Mouse (Mus musculus): ENCODE measurements at regions not wholly inside any gene's neighbourhood (a gene's known extent, or its start where the extent isn't known, plus 50 kb on each side); places are given as distances from the start of the nearest gene placed in this dataset.
"Not testable (repeated sequence)": the region's sequence is repeated elsewhere in the genome, so short reads cannot be mapped to it uniquely, and the experiment has no call there.

DNA sequence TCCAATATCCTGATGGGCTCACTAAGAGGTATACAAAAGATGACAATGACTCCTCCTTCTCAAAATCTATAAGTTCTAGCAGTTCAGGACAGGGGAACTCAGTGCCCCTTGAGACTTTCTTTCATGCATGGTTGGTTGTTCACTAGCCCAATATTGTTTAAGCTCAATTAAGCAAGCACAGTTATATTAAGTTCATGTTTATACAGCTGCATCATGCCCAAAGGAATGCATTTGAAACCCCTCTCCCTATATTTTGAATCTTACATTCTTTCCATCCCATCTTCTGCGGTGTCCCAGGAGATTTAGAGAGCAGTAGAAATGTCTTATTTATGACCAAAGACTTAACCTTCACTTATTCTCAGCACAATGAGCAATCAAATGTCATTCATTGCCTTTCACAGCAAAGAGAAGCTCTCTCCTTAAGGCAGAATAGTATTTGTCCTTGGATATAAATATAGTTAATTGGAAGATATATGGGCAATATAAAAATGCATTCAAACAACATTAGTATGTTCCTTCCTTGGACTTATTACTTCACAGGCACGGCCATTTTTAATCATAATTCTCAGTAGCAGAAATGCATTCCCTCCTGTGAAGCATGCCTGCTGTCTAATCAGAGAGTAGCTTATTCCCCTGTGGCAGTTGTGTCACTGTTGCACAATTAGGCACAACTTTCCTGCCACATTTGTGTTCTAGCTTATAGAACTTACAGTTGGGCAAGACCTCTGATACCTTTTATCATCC lies 455.8 kb upstream of the N6amt1 start:
- DNase-seq (ENCODE audit: low spot score), result no peak

DNA sequence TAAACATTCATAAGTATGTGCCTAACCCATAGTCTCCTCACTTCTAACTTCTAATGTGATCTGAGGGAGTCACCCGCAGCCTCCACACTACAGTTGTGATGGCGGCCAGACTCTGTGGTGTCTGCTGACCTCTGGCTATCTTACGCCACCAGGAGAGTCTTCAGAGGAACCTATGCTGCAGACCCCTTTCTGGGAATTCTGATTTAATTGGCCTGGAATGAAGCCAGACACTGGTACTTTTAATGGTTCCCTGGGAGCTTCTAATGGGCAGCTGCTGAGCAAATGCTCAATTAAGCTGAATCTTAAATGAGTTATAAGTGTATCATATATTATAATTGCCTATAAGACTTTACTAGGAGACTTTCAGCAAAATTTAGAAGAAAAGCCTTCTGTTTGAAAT lies 459.0 kb upstream of the N6amt1 start:
- DNase-seq (ENCODE audit: low spot score), result no peak

- no peak for DNase-seq (ENCODE audit: low spot score)
Observed at GRCm38 (mm10) chr16:86894333-86894732, 459.7 kb upstream of the N6amt1 start.

GRCm38 (mm10) chr16:86888421-86888820 lies 465.6 kb upstream of the N6amt1 start:
- no peak for DNase-seq (ENCODE audit: low spot score)

DNA sequence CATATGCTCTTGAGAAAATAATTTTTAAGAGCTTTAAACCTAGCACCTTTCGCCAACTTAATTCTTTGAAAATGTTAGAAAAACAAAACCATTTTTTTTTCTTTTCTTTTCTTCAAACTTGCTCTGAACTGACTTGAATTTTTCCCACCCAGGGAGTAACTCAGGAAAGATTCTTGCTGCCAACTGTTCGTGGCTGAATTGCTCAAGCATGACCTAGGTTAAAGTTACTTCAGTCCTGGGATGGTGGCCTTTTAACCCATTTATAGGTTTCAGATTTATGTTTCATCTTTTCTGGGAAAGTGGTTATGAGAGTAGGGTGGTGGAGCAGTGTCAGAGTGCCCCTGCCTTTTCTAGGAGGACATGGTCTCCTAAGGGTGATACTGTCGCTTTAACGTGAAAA lies 466.4 kb upstream of the N6amt1 start:
- peak; percentile 53 for DNase-seq (ENCODE audit: low spot score)

- DNase-seq (ENCODE audit: low spot score), result no peak
Observed at GRCm38 (mm10) chr16:86883862-86884261, 470.1 kb upstream of the N6amt1 start.

DNA sequence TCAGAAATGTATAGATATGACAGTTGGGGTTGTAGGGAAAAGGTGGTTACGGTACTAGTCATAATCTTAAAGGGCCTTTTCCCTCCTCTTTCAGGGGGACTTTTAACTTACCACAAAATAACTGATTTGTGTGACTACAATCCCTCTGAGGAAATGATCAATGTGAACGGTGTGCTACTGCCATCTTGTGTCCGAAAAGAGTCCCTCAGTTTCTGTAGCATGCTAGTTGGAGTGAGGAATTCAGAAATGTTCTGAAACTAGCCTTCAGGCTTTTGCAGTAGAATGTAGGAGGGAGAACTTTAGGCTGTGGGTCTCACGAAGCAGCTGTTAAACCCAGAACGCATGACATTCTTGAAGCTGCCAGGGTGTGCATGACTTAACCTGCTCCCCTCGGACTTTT lies 471.5 kb upstream of the N6amt1 start:
- DNase-seq (ENCODE audit: low spot score), result peak; percentile 93

DNA sequence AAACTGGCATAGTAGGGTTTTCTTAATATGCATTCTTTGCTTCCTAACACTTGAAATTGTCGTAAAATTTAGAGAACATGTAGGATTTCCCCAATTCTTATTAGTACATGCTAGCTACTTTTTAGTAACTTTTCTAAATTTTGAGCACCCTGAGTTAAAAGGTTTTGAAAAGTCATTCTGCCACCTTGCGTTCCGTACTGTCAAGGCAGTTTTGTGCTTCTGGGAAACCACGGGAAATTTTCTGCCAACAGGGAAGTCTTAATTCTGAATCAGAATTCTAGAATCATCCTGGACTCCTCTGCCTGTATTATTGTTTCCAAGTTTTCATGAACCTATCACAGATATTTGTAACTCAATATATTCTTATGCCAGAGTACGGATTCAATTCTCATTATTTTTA lies 472.4 kb upstream of the N6amt1 start:
- peak; percentile 72 for DNase-seq (ENCODE audit: low spot score)

DNA sequence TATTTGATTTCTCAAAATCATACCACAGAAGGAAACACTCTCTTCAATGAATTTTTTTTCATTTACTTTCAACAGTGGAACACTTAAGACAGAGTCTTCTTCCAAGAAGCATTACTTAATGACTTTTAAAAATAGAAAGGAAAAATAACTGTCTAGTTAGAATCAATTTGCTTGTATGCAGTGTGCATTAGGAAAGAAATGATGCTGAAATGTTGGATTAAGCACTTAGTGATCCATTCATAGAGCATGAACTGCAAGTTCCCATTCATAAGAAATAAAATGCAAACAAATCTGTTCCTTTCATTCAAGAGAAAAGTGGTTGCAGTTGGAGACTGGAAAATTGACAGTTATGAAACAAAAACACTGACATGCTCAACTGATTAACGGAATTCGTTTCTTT lies 493.2 kb upstream of the N6amt1 start:
- DNase-seq (ENCODE audit: low spot score), result no peak

DNA sequence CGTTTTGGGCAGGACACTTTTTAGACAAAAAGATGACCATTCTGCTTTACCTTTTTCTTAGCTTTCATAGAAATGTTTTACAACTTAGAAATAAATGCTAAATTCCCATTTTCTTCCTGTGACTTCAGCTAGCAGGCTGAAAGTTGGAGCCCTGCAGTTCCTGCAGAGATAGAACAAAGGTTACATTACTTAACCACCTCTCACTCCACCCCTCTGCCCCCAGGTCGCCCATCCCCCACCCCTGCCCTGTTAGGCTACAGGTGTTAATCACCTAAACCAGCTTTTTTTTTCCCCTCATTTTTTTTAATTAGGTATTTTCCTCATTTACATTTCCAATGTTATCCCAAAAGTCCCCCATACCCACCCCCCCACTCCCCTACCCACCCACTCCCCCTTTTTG lies 498.1 kb upstream of the N6amt1 start:
- no peak for DNase-seq (ENCODE audit: low spot score)

- DNase-seq (ENCODE audit: low spot score), result no peak
Observed at GRCm38 (mm10) chr16:86855312-86855711, 498.7 kb upstream of the N6amt1 start.

GRCm38 (mm10) chr16:86853398-86853797 lies 500.6 kb upstream of the N6amt1 start:
- no peak for DNase-seq (ENCODE audit: low spot score)

DNA sequence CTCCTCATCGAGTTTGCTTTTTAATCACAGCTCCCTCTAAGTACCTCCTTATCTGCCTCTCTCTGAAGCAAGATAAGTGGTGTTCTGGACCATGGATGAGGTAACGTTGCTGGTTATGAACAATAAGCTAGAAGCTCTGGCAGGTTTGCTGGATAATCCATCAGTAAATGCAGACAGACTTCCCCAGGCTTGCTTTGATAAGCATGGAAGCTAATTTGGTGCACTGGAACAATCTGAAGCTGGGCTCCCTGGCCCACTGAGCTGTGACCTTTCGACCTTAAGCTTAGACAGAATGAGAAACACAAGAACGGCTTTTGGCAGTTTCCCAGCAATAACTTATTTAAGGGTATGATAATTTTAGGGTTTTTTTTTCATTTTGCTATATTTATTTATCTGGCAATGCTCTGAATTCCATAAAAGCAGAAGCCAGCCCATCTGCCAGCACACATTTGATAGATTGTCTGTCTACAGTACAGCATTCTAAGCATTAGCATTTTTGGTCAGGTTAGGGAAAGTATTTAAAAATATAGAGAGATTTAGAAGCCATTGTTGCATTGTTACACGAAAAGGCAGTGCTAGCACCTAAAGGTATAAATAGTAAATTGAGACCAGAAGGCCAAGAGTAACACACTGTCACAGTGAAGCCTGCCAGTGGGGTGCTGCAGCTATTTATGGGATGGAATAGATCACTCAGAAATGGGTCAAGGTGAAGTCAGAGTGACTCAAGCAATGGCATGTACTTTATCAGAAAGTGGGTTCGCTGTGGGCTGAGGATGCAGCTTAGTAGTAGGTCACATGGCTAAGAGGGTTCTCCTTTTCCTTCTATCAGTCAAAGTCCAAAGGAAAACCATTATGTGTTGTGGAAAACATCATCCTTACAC lies 515.3 kb upstream of the N6amt1 start:
- peak; percentile 50 for DNase-seq (ENCODE audit: low spot score)

DNA sequence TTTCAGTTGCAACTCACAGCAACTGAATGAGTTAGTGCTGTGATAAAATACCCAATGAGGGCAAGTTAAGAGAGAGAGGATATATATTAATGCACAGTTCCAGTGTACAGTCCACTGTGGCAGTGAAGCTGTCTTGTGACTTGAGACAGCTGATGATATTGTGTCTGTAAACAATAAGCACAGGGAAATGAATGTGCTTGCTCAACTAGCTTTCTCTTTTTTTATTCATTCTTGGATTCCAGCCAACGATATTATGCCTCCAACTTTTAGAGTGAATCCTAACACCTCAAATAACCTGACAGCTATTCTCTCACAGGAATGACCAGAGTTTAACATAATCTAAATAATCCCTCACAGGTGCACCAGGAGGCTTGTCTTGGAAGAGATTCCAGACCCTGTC lies 526.3 kb upstream of the N6amt1 start:
- peak; percentile 53 for DNase-seq (ENCODE audit: low spot score)

- DNase-seq (ENCODE audit: low spot score), result no peak
Observed at GRCm38 (mm10) chr16:86826641-86827040, 527.3 kb upstream of the N6amt1 start.

- DNase-seq (ENCODE audit: low spot score), result peak; percentile 62
Observed at GRCm38 (mm10) chr16:86823496-86823895, 530.5 kb upstream of the N6amt1 start.

DNA sequence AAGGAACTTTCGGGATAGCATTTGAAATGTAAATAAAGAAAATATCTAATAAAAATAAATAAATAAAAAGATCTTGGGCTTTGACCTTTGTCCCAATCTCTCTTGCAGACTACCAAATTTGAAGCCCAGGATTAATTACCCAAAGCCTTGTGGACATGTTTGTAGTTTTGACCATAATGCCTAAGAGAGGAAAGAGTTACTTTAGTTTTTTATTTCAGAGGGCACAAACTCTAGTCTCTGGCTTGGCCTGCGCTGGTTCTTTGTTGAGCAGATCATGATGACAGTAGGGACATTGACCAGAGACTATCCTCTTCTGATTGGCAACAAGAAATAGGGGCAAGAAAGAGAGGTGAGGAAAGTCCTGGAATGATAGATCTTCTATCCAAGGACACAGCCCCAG lies 532.4 kb upstream of the N6amt1 start:
- no peak for DNase-seq (ENCODE audit: low spot score)

DNA sequence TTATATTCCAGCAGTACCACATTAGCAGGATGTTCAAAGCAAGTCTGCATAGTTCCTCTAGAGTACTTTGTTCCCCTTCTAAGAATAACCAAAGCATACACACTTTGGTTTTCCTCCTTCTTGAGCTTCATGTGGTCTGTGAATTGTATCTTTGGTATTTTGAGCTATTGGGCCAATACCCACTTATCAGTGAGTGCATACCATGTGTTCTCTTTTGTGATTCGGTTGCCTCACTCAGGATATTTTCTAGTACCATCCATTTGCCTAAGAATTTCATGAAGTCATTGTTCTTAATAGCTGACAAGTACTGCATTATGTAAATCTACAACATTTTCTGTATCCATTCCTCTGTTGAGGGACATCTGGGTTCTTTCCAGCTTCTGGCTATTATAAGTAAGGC lies 535.3 kb upstream of the N6amt1 start:
- not testable (repeated sequence) for DNase-seq (ENCODE audit: low spot score)

GRCm38 (mm10) chr16:86816763-86817593 lies 537.0 kb upstream of the N6amt1 start:
- peak; percentile 49 for DNase-seq (ENCODE audit: low spot score)

- DNase-seq (ENCODE audit: low spot score), result no peak
Observed at GRCm38 (mm10) chr16:86816006-86816405, 538.0 kb upstream of the N6amt1 start.

DNA sequence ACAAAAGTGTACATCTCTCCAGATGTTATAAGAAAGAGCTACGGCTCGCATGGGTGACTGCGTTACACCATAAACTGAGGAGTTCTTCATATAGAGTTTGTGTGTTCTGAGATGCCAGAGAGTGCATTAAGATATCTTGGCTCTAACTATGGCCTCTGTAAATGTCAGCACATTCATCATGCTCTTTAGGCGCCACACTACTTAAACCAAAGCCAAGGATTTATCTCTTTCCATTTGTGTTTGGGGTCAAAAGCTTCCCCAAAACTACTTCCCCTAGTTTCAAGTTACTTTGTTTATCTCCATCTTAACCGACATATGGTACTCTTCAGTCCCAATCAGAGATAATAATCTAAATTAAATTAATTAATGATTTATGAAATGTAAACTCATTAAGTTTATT lies 541.3 kb upstream of the N6amt1 start:
- DNase-seq (ENCODE audit: low spot score), result no peak

- no peak for DNase-seq (ENCODE audit: low spot score)
Observed at GRCm38 (mm10) chr16:86808644-86809324, 545.2 kb upstream of the N6amt1 start.

Data from adipocyte (in vitro differentiated cells).